Mouse (Mus musculus): ENCODE data around the gene Creld1.

Gene Creld1

GRCm38 (mm10) chr6:113471297-113471936 is 11.7 kb upstream of the Creld1 start, which contains the start of gene Il17rc:
Il17rc (plus strand) TSS chr6:113471427.
- peak; percentile 82 to 88 for DNase-seq

- peak in 1 of 2 experiments; percentile 35 for DNase-seq
Measured at GRCm38 (mm10) chr6:113472061-113472460, 11.0 kb upstream of the Creld1 start.

- no peak for DNase-seq
Measured at GRCm38 (mm10) chr6:113473246-113473645, 9.9 kb upstream of the Creld1 start.

GRCm38 (mm10) chr6:113473715-113474114 is 9.4 kb upstream of the Creld1 start:
- no peak for DNase-seq

- DNase-seq = no peak
Measured at GRCm38 (mm10) chr6:113477353-113477752, 5.7 kb upstream of the Creld1 start.

GRCm38 (mm10) chr6:113478906-113479305 is 4.2 kb upstream of the Creld1 start:
- DNase-seq = no peak

- peak; percentile 71 to 82 for DNase-seq
Measured at GRCm38 (mm10) chr6:113480555-113481373, 2.3 kb upstream of the Creld1 start.

- peak; percentile 38 to 39 for DNase-seq
Measured at GRCm38 (mm10) chr6:113482477-113483099, 509 bp upstream of the Creld1 start.

GRCm38 (mm10) chr6:113483729-113484128 is 632 bp downstream of the Creld1 start:
- peak in 1 of 2 experiments; percentile 21 for DNase-seq

GRCm38 (mm10) chr6:113487125-113487576 is 4.1 kb downstream of the Creld1 start:
- DNase-seq = peak; percentile 71 to 81

- DNase-seq = no peak
Measured at GRCm38 (mm10) chr6:113489410-113489809, 6.3 kb downstream of the Creld1 start.

- no peak for DNase-seq
Measured at GRCm38 (mm10) chr6:113492101-113492864, 9.2 kb downstream of the Creld1 start.

- DNase-seq = peak; percentile 81 to 82
Measured at GRCm38 (mm10) chr6:113494258-113494788, 11.2 kb downstream of the Creld1 start.

GRCm38 (mm10) chr6:113495071-113495675 is 12.1 kb downstream of the Creld1 start:
- no peak for DNase-seq

- DNase-seq = no peak
Measured at GRCm38 (mm10) chr6:113499346-113499745, 16.2 kb downstream of the Creld1 start.

GRCm38 (mm10) chr6:113501388-113502084 is 18.4 kb downstream of the Creld1 start, which contains the start of gene Prrt3:
Prrt3 (minus strand) TSS chr6:113501931.
- no peak for DNase-seq

GRCm38 (mm10) chr6:113502801-113503200 is 19.7 kb downstream of the Creld1 start:
- no peak for DNase-seq

- DNase-seq = no peak
Measured at GRCm38 (mm10) chr6:113505689-113506088, 22.6 kb downstream of the Creld1 start.

GRCm38 (mm10) chr6:113507130-113507529 is 24.0 kb downstream of the Creld1 start:
- no peak for DNase-seq

- no peak for DNase-seq
Measured at GRCm38 (mm10) chr6:113508272-113508946, 25.3 kb downstream of the Creld1 start.

- no peak for DNase-seq
Measured at GRCm38 (mm10) chr6:113508947-113509280, 25.8 kb downstream of the Creld1 start.
